Mouse (Mus musculus): Measurements from ENCODE around the gene AC129217.1. TPM values are rescaled to one million over a fixed set of nuclear protein-coding genes. Genes with fewer than 3 reads are reported as not detected.

AC129217.1 gene
- polyA plus RNA-seq (2012; rRNA removed) = 0.58 TPM in 1 of 2 replicates, not detected in the other

DNA sequence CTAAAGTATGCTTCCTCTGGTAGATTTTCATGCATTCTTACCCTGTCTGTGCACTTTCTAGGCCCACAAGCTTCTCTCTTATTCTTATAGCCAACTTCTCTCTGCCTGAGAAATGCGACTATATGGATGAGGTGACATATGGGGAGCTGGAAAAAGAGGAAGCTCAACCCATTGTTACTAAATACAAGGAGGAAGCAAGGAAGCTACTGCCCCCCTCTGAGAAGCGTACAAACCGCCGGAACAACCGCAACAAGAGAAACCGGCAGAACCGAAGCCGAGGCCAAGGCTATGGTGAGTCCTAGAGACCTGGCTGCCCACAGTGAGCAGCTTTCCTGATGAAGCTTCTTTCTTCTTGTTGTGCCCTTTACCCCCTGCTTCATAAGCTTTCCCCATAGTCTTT is at the start of gene AC129217.1:
AC129217.1 (plus strand) TSS at position 114 of the 400 bp plus-strand sequence.

GRCm38 (mm10) chr19:8786008-8786781 is 43.4 kb upstream of the AC129217.1 start, which contains the start of gene Taf6l:
Taf6l (minus strand) TSS chr19:8786417.

GRCm38 (mm10) chr19:8798264-8798946 is 31.2 kb upstream of the AC129217.1 start, which contains the start of gene Polr2g:
Polr2g (minus strand) TSS chr19:8798577.

DNA sequence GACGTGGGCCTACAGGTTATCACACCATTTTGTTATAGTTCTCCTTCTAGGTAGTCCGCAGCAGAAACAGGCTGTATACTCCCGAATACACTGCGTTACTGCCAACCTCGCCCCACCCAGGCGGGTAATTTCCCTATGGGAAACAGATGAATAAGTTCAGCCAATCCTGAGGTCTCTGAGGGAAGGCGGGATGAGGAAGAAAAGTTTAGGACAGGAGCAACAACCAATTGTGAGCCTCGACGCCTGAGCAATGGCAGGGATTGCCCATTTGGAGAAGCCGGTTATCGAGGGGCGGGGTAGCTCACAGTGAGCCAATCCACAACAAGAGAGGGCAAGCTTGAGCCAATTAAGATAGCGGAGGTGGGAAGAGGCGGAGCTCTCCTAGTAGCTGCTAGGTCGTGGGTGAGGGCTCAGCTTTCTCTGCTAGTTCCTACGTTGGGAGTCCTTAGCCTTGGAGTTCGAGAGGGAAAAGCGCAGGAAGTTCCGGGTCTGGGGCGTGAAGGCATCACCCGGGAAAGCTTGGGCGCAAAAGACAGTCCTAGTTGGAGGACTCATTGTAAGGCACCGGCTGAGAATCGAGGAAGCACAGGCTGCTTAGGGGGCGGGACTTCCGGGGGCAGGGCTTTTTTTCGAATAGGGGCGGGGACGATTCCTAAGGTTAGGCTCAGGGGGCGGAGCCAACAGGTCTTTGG is 27.3 kb upstream of the AC129217.1 start, which contains the start of gene Zbtb3:
Zbtb3 (plus strand) TSS at position 426 of the 692 bp plus-strand sequence.

GRCm38 (mm10) chr19:8818801-8819595 is 10.6 kb upstream of the AC129217.1 start, which contains the start of gene Ttc9c:
Ttc9c (minus strand) TSS chr19:8819333.

GRCm38 (mm10) chr19:8819596-8820423 is 9.8 kb upstream of the AC129217.1 start, which contains the start of gene Hnrnpul2:
Hnrnpul2 (plus strand) TSS chr19:8820010.

GRCm38 (mm10) chr19:8837251-8837791 is 7.7 kb downstream of the AC129217.1 start, which contains the start of gene Bscl2:
Bscl2 (plus strand) TSS chr19:8837467.

GRCm38 (mm10) chr19:8839103-8839907 is 9.7 kb downstream of the AC129217.1 start, which contains the start of gene Gng3:
Gng3 (minus strand) TSS chr19:8839194.

DNA sequence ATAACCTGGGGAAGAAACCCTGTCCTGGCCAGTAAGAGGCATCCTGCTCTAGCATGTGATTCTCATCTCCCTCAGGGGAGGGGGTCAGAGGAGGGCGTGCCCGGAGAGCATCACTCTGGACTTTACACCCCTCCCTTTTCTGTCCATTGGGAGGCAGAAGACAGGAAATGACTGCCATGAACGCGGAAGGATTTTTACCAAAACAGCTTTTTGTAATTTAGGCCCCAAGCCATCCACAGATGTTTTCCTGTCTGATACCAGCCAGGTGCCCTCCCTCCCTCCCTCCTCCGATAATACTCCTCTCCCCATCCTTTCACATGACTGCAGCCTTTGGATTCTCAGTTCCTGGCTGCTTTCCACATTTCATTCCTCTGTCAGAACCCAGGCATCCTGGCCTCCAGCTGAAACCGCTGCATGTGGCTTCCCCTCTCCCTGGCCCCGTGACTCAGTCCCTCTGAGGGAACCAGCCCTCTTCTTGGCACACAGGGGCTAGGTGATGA is 20.9 kb downstream of the AC129217.1 start, which contains the start of gene Lrrn4cl:
Lrrn4cl (plus strand) TSS at position 367 of the 500 bp plus-strand sequence.

DNA sequence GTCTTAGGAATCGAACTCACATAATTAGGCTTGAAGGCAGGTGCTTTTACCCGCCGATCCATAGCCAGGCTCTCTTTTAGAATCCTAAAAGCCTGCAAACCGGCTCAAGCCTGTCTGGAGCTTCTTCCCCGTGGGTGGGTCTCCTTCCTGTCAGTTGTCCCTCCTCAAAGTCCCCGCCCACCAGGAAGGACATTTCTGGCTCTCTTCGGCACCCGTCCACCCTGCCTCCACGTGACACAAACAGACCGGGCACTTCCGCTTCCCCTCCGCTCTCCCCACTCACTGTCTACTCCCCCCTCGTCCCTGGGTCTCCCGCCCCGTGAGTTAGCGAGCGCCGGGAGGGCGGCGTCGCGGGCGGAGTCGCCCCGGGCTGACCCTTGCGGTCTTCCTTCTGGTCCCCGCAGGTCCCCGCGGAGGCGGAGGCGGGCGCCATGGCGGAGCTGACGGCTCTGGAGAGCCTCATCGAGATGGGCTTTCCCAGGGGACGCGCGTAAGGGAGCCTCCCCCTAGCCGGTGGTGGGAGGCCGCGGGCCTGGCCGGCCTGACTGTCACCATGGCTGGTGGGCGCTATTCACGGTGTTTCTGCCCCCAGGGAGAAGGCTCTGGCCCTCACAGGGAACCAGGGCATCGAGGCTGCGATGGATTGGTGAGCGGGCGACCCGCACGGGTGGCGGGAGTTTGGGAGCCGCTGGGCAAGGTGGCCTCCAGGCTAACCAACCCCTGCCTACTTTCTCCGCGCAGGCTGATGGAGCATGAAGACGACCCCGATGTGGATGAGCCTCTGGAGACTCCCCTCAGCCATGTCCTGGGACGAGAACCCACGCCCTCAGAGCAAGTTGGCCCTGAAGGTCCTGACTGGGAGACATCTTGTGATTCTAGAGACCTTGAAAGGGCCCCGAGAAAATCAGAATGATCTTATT is 42.0 kb downstream of the AC129217.1 start, which contains the start of gene Ubxn1:
Ubxn1 (plus strand) TSS at position 230 of the 920 bp plus-strand sequence.

GRCm38 (mm10) chr19:8880311-8881033 is 50.9 kb downstream of the AC129217.1 start, which contains the start of gene Uqcc3:
Uqcc3 (minus strand) TSS chr19:8880923.

DNA sequence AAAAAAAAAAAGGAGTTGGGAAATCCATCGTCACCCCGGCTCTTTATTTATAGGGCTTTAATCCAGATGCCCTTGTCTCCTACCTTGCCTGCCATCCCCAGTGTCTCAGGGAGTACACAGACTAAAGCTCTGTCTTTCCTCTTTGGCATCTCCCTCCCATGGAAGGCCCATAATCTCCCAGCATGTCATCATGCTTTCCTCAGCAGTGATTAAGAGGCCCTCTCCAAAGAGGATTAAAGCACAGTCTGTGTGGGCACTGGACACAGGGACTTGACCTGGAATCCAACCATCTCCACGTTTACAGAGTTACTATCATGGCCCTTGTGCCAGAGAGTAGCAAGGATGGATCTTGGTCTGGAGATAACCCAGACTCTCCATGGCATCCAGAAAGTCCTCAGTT is 54.0 kb downstream of the AC129217.1 start, which contains the start of the genes Lbhd1 and Gm49403:
Lbhd1 (plus strand) TSS at position 117 of the 400 bp plus-strand sequence.
Gm49403 (plus strand) TSS at position 315 of the 400 bp plus-strand sequence.

GRCm38 (mm10) chr19:8888511-8889385 is 59.2 kb downstream of the AC129217.1 start, which contains the start of the genes 1810009A15Rik and Gm49416:
1810009A15Rik (plus strand) TSS chr19:8888853.
Gm49416 (plus strand) TSS chr19:8888926.

All from central nervous system, embryonic 18 days (tissue).